Mouse (Mus musculus): ENCODE measurements around the gene Ulk4. TPM values are rescaled to one million over a fixed set of nuclear protein-coding genes. Genes with fewer than 3 reads are reported as not detected.
"Not testable (repeated sequence)": the region's sequence is repeated elsewhere in the genome, so short reads cannot be mapped to it uniquely, and the experiment has no call there.

The Ulk4 gene
- polyA plus RNA-seq, 1 experiment: 0.43 TPM

DNA sequence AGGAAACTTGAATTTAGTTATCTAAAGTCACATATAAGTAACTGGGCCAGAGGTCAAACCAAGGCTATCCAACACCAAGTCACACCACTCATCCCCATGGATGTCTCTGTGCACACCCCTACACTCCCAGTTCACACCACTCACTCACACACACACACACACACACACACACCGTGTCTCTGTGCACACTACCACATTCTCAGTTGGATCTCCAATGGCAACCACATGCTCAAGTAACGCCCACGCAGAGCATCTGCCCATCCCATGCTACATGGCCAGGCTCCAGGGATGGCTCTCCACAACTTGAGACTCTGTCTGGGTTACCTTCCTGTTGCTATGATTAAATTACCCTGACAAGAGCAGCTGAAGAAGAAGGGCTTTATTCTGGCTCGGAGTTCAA lies 201.8 kb downstream of the Ulk4 start:
- no peak for DNase-seq (ENCODE audit: low read depth, low spot score)
- WGBS: 80% methylated on average over 4 of the region's 4 CpGs

DNA sequence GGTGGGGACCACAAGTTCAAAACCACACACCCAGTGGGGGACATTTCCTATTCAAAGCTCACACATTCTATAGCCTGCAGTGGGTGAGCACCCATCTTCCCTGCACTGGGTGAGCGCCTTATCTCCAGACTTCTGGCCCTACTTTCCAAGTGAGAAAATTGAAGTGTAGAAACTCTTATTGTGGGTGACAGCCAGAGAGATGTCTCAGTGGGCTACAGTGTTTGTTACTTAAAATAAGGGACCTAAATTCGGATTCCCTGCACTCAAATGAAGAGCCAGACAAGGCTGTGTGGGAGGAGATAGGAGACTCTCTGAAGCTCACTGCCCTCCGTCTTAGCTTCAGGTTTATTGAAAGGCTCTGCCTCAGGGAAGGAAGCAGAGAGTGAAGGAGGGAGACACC lies 202.3 kb downstream of the Ulk4 start:
- DNase-seq (ENCODE audit: low read depth, low spot score): no peak
- 93% methylated on average over 3 of the region's 3 CpGs for WGBS

DNA sequence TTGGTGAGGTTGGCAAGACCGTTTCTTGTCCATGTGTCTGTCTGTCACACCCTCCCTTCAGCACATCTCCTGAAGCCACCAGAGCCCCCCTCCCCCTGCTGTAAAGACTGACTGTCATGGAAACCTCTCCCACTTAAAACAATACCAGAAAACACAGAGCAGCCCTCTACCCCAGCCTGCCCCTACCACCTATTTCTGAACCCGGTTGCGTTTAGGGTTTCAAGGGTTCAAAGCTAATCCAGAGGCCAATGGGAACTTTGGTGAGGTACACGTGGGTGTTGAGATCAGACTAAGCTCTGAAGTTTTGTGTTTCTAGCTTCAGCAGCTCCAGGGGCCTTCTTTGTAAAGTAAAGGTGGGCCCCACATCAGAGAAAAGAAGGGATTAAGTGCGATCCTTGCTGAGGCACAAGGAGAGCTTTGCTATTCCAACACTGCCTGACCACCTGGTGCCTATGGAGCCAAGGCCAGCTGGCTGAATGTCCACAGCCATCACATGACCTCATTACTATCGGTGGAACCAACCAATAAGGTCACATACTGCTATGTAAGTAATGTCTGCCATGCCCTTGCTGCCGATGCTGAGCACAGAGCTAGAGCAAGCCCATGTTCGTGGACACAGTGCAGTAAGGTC lies 204.8 kb downstream of the Ulk4 start:
- DNase-seq (ENCODE audit: low read depth, low spot score): no peak
- WGBS: 67% methylated on average over 8 of the region's 8 CpGs

DNA sequence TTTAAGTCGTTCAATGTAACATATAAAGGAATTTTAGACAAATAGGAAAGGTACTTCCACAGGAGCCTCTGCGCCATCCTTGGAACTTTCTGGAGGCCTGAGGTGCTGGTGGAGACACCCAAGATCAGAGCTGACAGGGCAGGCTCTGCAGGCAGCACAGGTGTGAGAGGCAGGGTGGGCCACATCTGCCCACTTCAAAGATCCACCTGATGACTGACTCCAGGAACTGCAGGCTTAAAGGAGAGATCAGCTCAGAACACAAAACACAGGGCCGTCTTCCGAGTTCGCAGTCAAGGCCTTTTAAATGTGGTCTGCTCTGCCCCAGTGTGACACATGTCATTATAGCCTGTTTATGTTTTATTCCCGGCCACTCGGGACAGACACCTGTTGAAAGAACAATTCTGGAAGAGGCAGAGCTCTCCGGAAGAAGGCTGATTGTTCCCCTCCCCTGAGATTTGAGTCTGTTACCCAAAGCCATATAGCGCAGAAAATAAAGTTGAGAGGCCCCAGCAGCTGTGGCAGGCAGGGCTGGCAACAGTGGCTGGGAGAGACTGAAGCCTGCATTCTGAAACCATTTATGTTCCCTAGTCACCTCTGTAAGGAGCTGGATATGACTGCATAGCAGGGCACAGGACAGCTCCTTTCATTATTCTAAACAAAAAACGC lies 205.4 kb downstream of the Ulk4 start:
- 66% methylated on average over 10 of the region's 10 CpGs for WGBS
- DNase-seq (ENCODE audit: low read depth, low spot score): no peak

DNA sequence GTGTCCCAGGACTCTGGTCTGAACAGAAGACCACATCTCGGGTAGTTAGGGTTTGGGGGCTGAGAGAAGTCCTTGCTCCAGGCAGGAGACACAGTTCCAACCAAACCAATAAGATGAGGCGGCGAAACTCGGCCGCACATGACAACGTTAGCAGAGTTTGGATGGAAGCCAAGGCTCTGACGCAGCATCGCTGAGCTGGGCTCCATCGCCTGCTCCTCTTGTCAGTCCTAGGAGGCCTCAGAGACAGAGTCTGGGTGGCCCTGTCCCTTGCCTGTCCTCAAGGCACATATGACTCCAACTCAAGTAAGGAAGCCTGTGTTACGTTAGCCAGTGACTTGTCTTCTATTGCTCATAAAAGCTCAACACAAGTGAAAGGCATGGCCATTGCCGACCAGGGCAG lies 205.9 kb downstream of the Ulk4 start:
- no peak for DNase-seq (ENCODE audit: low read depth, low spot score)

DNA sequence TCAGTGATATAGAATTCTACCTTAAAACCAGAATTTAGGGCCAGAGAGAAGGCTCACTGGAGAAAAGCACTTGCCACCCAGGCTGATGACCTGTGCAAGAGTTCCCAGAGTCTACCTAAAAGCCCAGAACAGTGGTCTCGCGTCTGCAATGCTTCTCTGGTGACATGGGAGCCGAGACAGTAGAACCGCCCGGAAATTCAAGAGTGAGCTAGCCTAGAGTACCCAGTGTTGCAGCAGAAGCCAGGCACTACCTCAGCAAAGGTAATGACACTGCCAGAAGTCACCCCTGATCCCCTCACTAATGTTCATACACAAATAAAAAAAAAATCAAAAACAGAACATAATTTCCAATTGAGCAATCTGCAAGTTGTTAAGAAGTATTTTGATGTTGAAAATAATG lies 208.9 kb downstream of the Ulk4 start:
- DNase-seq (ENCODE audit: low read depth, low spot score): no peak
- 84% methylated on average over 5 of the region's 5 CpGs for WGBS

More for the DNA sequence above, 205.9 kb downstream of the Ulk4 start:
- 77% methylated on average over 11 of the region's 11 CpGs for WGBS

DNA sequence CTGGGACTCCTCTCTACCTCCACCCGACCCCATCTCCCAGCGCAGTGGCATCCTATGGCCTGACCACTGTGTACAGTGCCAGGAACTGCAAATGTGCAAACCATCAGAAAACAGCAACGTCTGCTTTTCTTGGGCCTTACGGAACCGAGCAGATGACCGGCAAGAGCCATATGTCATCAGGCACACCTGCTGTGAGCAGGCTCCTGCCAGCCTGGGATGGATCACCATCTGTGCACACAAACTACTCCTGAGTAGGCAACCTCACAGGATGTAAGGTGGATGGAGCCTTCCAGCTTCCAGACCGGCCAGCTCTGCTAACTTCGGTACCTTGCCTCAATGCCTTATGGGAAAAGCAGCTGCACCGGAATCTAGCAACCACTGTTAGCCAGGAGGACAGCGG lies 210.0 kb downstream of the Ulk4 start:
- DNase-seq (ENCODE audit: low read depth, low spot score): no peak
- 90% methylated on average over 10 of the region's 10 CpGs for WGBS

DNA sequence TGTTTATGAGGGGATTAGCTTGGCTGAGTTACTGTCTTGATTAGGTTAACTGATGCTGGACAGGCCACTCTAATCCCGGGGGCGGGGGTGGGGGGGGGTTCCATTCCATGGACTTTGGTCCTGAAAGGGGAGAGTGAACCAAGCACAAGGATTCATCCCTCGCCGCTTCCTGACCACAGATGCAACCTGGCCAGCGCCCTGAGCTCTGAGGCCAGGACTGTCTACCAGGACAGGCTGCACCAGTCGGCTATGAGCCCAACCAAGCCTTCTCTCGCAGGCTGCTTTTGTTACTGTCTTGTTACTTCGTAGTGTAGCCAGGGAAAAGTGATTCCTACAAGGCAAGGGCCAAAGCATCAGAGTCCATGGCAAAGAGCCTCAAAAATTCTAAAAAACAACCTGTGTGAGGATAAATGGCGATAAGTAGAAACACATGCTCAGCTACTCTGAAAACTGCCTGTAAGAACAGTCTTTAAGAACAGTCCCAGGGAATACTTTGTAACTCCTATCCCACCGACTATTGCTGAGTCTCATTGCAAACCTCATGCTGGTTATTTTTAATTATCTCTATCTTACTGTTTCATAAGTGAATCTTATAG lies 211.5 kb downstream of the Ulk4 start:
- no peak for DNase-seq (ENCODE audit: low read depth, low spot score)
- 83% methylated on average over 10 of the region's 10 CpGs for WGBS

DNA sequence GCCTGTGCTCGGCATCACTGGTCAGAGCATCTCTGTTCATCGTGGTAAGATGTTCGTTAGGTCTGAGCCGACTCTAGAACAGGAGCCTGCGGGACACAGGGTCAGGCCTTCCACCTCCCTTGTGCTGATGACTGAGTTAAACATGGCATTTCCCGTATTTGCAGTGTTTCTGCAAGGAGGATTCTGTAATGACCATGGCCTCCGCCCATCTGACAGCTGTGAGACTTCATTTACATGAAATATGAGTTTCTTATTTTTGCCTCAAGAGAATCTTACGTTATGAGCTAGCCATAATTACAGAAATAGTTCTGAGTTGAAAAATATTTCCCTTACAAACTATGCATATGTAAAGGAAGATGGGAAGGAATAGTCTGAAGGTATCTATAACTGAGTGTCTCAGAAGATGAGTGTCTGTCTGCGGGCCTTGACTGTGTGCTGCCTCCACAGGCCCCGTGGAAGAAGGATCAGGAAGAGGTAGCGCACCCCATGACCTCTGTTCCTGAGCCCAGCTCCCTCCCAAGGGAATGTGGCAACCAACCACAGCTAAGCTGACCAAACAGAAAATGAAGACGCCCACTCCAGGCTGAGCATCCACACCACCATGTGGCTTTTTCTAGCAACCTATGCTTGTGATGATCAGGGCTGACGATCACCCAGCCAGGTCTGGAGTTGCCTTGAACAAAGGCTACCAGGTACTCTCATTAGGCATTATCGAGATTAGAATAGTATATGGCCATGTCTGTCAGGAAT lies 212.2 kb downstream of the Ulk4 start:
- WGBS: 78% methylated on average over 14 of the region's 14 CpGs
- DNase-seq (ENCODE audit: low read depth, low spot score): no peak

DNA sequence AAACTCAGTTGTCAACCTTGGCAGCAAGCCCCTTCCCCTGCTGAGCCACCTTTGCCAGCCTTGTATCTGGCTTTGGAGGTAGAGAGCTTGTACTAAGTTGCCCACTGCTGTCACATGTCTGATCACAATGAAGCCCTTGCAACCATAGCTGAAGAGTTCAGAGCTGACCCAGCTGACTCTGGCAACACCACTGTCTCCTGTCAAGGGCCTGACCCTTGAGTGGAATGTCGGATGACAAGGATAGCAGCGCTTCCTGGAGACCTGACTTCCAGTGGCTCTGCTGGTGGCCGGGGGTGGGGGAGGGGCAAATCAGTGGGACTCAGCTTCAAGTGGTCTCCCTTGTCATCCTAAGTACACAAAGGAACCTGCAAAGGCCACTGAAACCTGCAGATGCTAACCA lies 214.3 kb downstream of the Ulk4 start:
- 66% methylated on average over 3 of the region's 3 CpGs for WGBS
- no peak for DNase-seq (ENCODE audit: low read depth, low spot score)

DNA sequence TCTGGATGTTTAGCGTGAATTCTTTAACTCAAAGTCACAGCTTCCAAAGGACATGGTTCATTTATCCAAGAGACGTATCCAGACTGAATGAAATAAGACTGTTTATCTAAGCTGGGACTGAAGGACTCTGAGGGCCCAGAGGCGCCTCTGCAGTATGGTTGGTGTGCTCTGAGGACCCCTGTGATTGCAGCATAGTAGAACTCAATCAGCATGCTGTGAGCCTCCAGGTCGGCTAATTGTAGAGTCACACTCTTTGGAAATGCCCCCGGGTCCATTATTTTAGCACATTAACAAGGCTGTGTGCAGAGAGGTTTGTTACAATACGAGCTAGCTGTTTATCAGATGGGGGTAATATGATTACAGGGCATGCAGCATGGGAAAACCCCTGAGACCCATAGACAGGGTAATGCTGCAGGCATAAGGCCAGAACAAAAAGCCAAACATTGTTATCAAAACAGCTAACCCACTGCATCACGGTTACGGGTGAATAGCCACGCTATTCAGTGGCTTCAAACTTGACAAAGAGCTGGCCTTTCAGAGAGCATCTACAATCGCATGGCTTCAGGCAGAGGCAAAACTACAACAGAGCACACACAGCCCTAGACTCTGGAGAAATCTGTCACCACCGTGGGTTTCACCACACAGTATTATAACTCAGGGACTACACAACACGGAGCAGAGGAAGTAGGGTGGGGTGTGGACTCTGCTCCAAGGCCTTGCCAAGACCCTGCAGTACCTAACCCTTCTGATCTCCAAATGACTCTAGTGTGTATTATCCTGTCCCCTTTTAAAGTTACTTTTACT lies 215.0 kb downstream of the Ulk4 start:
- WGBS: 49% methylated on average over 12 of the region's 12 CpGs
- DNase-seq (ENCODE audit: low read depth, low spot score): no peak

DNA sequence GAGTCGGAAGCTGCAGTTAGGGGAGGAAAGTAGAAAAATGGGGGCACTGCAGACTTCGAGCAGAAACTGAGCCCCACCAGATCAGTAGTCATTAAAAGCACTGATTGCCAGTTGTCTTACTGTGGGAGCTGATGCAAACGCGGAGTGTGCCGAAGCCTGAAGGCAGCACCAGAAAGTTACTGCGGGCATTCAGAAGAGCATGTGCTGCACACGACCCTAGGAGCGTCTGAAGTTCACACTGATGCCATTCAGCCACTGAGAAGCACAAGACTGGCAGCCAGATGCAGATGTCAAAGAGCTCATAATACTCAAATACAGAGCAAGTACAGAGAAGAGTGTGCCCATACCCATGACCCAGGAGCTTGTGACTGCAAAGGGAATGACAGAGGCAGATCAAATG lies 216.7 kb downstream of the Ulk4 start:
- DNase-seq (ENCODE audit: low read depth, low spot score): no peak
- WGBS: 83% methylated on average over 8 of the region's 8 CpGs

DNA sequence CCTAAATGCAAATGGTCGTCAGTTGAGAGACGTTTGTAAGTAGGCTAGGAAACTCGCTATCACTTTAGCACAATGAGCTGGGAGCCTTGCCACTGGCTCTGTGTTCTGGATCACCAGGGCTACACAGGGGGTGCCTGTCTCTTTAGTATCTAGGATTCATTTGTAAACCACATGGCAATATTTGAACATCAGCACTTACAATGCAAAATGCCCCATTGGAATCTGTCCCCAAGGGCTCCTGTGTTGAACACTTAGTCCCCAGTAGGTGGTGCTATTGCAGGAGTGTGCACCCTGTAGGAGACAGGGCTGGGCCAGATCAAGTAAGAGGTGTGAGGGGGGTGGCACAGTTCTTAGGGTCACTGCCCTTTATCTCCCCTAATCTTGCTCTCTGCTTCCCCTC lies 217.7 kb downstream of the Ulk4 start:
- 97% methylated on average over 3 of the region's 3 CpGs for WGBS
- DNase-seq (ENCODE audit: low read depth, low spot score): no peak

DNA sequence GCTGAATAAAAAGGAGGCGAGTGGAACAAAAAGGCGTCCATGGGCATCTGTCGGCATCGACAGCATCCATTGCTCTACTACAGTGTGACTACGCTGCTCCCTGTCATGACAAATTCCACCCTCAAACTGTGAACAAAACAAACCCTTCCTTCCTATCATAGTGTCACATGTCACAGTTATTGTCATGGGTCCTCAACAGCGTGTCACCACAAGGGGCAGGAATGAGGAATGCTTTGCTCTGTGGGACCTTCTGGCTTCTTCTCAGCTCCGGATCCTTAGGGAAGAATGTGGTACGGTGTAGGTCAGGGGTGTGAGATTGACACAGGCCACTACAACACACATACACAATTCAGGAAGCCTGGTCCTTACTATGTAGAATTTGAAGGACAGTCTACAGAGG lies 218.5 kb downstream of the Ulk4 start:
- 84% methylated on average over 8 of the region's 8 CpGs for WGBS
- DNase-seq (ENCODE audit: low read depth, low spot score): no peak

DNA sequence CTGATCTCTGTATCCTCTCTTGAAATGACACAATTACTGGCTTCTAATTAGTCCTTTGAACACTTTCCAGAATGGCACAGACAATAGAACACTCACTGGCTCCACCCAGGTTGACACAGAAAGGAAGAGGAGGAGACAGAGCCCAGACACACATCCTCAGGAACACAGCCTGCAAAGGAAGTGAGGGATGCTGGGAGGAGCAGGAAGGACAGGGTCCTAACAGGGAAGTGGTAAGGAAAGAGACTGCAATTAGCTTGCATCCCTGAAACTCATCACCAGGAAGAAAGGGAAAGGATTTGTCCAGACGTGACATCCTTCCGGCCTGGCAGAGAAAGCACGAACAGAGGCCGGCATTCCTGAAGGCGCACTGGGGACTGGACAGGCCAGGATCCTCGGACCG lies 218.9 kb downstream of the Ulk4 start:
- WGBS: 92% methylated on average over 7 of the region's 7 CpGs
- no peak for DNase-seq (ENCODE audit: low read depth, low spot score)

DNA sequence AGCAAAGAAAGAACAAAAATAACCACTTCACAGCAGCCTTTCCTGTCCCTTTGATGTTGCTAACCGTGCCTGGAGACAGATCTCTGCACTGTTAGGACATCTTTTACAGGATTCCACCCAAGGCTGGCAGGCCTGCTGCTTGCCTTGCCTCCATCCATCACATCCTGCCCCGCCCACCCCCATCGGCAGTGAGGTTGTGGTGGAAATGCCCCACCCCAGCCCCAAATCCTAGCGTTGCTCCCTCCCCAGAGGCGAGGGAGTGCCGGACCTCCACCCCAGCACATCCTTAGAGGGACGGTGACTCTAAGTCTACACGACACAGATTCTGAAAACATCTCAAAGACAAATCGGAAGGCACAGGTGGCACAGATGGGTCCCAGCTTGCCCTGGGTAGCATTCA lies 219.6 kb downstream of the Ulk4 start:
- 52% methylated on average over 9 of the region's 9 CpGs for WGBS
- no peak for DNase-seq (ENCODE audit: low read depth, low spot score)

DNA sequence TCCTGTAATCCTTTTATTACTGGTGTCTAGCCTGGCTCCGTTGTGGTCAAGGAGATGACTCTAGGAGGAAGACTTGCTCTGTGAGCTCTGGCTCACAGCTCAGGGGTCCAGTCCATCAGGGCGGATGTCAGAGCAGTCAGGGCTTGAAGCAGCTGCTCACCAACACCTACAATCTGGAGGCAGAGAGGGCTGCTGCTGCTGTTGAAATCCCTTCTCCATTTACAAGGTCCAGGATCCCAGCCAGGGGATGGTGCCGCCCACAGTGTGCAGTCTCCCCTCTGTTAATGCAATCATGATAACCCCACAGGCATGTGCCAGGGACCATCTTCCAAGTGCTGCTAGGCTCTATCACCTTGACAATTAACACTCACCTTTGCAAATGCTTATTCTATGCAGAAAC lies 220.5 kb downstream of the Ulk4 start:
- no peak for DNase-seq (ENCODE audit: low read depth, low spot score)
- 76% methylated on average over 3 of the region's 3 CpGs for WGBS

DNA sequence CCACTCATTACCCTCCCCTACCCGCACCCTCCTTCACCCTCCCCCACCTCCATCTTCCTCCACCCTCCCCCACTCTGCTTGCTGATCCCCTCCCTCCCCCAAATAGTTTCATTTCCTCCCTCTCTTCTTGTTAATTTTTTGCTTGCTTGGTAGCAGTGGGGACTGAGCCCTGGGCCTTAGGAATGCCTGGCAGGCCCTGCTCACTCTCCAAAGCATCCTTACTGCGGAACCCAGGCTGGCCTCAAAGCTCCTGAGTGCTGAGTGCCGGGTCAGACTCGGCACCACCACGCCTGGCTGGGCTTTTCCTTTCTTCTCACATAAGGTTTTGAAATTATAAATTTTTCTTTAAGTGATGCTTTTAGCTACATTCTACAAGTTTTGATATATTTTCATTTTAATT lies 221.0 kb downstream of the Ulk4 start:
- 82% methylated on average over 5 of the region's 5 CpGs for WGBS
- no peak for DNase-seq (ENCODE audit: low read depth, low spot score)

DNA sequence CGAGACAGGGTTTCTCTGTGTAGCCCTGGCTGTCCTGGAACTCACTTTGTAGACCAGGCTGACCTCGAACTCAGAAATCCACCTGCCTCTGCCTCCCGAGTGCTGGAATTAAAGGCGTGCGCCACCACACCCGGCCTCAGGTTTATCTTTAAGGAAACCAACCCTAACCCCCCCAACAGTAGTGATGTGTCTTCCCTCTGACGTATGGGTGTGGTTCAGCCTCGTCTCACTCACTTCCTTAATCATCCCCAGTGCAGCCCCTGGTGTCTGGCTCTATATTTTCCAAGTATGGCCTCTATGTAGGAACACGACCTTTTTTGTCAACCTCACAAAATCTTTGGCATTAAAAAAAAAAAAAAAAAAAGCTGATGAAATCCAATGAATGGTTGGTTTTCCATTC lies 231.3 kb downstream of the Ulk4 start:
- WGBS: 48% methylated on average over 9 of the region's 9 CpGs
- DNase-seq (ENCODE audit: low read depth, low spot score): not testable (repeated sequence)

All from large intestine, adult 2 months (tissue).